Mouse (Mus musculus): ENCODE data around the gene Ass1.

The Ass1 gene

DNA sequence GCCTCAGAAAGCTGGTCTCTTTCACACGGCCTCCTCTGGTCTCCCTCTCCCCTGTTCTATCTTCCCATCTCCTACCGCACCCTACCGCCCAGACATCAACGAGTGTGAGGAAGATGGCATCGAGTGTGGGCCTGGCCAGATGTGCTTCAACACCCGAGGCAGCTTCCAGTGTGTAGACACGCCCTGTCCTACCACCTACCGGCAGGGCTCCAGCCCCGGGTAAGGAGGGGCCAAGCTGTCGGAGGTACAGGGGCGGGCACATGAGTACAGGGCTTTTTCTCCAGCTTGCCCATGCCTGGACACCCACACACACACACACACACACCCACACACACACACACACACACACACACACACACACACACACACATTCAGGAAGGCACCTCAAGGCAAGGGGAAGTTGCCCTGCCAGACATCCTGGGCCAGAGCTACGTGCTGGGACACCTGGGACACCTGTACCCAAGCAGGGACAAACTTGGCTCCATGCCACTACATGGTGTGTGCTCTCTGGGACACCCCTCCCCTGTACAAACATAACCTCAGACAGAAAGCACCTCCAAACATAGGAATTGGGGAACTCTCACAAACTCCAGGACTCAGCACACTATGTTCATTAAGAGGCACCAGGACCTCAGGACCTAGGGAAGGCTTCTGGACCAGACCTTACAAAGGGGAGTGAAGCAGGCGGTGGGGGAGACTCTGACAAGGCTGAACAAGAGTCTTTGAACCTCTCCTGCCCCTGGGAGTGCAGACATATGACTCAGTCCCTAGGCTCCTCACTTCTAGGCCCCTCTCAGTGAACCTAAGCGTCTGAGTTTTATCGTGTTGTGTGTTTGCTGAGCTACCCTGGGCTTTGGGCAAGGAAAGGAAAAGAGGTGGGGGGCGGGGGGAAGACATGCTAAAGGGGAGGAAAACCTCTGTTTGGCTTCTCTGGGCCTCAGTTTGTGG, 10.7 kb upstream of the Ass1 start:
- no peak for DNase-seq (ENCODE audit: low read depth, low spot score)

DNA sequence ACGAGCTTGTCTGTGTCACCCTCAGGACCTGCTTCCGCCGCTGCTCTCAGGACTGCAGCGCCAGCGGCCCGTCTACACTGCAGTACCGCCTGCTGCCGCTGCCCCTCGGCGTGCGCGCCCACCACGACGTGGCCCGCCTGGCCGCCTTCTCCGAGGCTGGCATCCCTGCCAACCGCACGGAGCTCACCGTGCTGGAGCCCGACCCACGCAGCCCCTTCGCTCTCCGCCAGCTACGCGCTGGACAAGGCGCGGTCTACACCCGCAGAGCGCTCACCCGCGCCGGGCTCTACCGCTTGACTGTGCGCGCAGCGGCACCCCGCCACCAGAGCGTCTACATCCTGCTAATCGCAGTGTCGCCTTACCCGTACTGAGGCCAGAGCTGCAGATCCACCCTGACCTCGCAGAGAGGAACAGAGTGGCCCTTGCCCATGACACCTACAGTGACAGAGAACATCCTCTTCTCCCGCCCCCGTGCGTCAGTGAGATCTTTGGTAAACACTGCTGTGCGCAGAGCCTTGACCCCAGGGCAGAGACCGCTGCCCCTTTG, 9.9 kb upstream of the Ass1 start:
- DNase-seq (ENCODE audit: low read depth, low spot score), result peak; percentile 64

DNA sequence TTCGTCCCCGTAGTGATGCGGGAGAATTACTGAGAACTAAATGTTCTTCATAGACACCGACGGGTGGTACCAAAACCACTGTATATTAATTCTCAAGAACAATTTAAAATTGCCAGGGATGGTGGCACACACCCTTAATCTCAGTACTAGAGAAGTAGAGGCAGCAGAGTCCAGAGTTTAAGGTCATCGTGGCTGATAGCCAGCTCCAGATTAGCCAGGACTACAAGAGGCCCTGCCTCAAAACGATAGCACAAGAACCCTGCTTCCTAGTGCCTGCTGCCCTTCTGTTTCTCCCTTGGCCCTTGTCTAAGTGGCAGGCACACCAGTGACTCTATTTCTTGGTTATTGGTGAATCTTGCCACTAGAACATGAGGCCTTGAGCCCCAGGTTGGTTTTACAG, 9.1 kb upstream of the Ass1 start:
- no peak for DNase-seq (ENCODE audit: low read depth, low spot score)

DNA sequence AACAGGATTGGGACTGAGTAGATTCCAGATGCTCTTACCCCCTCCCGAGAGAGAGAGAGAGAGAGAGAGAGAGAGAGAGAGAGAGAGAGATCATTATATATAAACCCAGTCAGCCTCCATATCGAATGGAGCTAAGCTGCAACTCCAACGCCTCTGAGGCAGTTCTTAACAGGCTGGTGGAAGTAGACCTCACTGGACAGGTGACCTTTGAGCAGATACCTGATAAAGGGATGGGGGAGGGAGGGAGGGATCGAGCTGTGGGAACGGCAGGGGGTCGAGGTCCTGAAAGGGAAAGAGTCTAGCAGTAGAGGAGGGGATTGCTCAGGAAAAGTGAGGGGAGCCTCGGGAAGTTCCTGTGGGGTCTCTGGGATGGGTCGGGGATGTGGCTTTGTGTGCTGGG, 8.0 kb upstream of the Ass1 start:
- no peak for DNase-seq (ENCODE audit: low read depth, low spot score)

DNA sequence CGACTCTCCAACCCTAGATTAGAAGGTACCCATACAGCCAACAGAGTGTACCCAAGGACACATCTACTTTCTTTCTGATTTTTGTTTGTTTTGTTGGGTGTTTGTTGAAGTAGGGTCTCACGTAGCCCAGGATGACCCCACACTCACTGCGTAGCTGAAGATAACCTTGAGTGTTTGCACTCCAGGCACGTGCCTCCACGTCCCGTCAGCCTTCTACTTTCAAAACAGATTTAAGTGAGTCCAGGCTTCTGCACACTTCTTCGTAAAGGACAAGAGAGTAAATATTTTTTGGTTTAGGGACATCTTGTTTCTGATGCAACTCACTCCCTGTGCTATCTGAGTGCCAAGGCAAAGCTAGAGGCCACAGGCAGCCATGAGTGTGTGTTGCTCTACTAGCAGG, 6.8 kb upstream of the Ass1 start:
- no peak for DNase-seq (ENCODE audit: low read depth, low spot score)

DNA sequence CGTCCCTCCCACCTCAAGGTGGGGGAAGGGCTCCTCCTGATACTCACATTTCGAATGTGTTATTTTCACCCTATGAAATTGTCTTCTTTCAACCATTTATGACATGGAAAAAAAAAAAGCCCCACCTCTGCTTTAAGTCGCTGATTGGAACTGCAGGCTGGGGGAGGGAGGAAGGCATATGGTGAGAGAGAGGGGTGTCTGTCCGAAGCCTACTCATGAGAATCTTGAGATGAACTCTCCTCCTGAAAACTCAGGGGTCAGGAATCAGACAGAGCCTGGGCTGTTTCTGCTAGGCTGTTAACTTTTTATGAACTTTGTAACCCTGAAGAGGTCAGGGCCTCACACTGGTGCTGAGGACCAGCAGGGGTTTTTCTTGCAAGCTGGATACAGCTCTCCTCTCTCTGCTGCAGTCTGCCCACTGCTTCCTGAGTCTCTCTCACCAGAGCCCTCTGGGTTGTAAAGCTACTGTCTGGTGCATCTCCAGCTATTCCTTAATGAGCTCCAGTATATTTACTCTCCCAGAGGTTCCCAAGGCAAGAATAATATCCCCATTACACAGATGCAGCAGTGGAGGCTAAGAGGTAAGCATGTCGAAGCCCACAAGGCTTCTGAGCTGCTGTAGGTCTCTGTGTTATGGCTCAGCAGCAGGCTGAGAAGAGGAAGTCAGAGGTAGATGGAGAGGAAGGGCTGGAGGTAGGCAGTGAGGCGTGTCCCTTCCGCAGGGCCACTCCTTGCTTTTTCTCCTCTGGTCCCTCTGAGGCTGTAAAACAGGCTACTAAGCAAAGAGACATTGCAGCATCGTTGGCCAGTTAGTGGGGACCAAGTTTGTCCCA, 6.1 kb upstream of the Ass1 start:
- DNase-seq (ENCODE audit: low read depth, low spot score), result no peak

DNA sequence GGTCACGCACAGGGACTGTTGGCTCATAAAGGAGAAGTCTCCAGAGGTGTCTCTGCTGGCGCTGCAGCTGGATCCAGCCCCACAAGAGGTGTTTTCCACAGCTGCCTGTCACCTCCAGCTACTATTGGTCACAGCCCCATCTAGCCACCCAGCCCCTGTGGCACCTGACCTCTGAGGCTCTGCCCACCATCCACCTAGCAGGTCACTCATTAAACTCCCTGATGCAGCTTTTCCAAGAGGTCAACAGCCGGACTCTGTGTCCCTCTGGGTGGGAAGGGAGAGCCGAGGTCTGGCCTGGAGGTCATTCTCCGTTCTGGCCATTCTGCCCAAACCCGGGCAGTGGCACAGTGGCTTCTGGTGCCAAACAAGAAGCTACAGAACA, 5.5 kb upstream of the Ass1 start:
- no peak for DNase-seq (ENCODE audit: low read depth, low spot score)

DNA sequence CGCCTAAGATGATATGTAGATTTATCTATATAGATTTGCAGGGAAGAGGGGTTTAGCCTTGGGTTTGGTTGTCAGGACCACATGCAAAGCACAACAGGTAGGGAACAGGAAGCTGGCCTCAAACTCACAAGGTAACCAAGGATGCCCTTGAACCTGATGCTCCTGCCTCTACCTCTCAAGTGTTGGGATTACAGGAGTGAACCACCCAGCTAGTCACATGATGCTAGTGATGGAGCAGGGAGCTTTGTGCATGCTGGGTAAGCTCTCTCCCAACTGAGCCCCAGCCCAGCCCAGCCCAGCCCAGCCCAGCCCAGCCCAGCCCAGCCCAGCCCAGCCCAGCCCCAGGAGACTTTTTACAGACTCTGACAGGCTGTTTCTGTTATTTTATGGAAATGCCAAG, 2.5 kb upstream of the Ass1 start:
- DNase-seq (ENCODE audit: low read depth, low spot score), result no peak

DNA sequence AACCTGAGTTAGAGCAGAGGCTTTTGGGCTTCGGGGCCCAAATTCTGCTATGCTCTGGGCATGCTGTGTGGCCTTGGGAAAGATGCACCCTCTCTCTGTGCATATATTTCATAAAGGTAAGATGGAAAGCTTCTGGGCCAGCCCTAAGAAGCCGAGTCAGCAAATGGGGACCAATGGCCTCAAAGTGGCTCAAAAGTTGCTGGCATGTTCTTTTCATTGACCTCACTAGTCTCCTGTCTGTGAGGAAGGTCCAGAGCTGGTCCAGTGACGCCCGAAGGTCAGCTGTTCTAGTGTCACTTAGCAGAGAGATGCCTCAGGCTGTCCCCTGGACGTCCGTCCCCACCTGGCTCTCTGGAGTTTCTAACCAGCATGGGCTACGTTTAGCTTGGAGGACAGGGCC, 1.1 kb upstream of the Ass1 start:
- DNase-seq (ENCODE audit: low read depth, low spot score), result no peak

DNA sequence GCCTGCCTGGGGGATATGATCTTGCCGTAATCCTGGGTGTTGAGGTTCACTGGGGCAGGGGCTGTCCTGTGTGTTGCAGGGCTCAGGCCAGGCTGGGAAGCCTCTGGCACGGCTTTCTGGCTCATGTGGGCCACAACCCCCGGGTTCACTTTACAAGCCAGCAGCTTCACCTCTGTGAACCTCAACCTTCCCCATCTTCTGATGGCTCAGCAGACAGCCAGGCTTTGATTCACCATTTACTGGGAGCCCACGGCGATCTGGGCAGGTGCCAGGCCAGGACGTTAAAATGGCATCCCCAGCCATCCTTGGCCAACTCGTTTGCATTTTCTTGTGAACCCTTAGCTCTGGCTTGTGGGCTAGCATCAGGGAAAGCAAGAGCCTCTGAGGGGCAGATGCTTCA, 527 bp upstream of the Ass1 start:
- DNase-seq (ENCODE audit: low read depth, low spot score), result no peak

DNA sequence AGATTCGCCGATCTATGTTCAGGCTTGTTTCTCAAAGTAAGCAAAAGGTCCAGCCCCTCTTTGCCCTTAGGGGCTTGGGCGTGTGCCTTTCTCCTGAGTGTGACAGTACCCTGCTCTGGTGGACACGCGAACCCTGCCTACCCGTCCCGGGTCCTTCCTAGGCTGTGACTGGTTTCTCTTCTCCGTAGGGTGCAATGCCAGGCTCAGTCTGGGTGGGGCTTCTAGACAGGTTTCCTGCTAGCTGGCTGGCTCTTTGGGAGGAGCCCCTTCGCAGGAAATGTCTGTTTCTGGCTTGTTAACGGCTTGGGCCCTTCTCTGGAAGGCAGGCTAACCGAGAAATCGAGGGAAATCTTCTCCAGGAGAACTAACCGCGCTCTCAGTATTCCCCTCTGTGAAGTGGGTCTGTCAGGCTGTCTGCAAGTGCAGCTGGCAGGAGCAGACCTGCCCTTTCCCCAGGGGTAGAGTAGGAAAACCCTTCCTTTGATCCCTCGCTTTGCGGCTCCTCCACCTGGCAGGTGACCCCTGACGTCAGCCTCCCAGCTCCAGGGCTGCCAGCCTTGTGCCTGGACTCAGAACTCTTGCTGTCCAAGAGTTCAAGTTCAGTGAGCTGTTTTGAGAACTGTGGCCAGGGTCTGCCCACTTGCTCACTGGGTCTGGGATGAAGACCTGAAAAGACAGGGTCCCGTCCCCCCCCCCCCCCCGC, 827 bp downstream of the Ass1 start:
- DNase-seq (ENCODE audit: low read depth, low spot score), result no peak

DNA sequence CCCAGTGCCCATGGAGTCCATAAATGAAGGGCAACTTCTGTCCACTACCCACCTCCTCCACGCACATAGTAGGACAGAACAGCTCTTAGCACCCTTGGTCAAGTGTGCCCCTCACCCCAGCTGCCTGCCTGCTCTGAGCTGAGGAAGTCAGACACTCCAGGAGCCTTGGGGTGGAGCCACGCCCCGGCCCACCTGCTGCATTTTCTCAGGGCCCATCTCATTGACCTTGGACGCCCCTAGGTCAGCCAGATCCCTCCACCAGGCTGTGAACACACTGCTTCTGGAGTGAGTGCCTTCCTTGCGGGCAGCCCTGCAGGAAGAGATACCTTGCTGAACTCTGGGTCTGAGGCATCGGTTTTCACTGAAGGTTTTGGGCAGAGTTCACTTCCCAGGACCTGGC, 1.6 kb downstream of the Ass1 start:
- no peak for DNase-seq (ENCODE audit: low read depth, low spot score)

DNA sequence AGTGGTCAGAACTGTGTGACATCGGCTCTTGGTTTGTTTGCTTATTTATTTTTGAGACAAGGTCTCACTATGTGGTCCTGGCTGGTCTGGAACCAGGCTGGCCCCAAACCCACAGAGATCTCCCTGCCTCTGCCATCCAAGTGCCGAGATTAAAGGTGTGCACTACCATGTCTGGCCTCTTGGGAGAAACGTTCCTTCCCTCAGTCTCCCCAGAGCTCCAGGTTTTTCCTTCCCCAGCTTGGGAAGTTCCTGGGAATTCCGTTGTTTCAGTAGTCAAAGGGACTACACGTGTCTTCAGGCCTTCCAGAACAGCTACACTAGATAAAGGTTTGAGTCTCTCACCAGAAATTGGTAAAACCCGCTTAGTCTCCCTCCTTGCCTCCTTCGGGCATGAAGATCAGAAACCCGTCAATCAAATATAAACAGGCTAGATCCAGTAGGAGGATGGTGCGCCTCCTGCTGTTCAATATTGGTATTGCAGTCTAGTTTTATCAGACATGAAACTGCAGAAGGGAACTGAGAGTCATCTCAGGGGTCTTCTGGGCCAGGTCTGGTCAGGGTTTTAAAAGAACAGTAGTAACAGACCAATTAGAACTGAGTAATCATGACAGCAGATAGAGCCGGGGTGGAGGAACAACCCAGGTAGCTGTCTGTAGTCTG, 2.5 kb downstream of the Ass1 start:
- DNase-seq (ENCODE audit: low read depth, low spot score), result peak; percentile 73

DNA sequence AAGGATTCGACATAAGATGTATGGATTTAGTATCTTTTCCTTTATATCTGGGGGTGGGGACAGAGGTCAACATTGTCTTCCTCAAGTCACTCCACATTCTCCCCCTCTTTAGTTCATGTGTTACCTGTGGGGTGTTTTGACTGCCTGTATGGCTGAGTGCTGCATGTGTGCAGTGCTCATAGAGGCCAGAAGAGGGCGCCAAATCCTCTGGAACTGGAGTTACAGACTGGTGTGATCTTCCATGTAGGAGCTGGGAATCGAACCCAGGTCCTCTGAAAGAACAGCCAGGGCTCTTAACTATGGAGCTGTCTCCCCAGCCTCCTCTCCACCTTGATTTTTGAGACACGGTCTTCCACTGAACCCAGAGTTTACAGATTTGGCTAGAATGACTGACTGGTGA, 3.9 kb downstream of the Ass1 start:
- DNase-seq (ENCODE audit: low read depth, low spot score), result no peak

DNA sequence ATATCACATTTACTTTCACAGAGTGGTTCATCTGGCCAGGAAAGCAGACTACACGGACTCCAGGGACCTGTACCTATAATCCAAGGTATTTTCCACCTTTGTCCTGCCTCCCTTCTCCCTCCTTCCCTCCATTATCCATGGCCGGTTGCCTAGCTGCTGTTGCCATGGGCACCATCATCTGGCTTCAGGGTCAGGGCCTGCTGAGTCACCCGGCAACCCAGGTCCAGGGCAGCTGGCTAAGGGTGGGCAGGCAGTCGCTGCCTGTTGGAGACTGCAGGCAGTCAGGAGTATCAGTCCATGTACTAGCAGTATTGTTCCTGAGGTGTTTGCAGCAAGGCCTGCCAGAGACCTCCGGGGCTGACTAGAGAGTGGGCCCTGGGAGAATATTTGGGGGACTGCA, 4.7 kb downstream of the Ass1 start:
- no peak for DNase-seq (ENCODE audit: low read depth, low spot score)

DNA sequence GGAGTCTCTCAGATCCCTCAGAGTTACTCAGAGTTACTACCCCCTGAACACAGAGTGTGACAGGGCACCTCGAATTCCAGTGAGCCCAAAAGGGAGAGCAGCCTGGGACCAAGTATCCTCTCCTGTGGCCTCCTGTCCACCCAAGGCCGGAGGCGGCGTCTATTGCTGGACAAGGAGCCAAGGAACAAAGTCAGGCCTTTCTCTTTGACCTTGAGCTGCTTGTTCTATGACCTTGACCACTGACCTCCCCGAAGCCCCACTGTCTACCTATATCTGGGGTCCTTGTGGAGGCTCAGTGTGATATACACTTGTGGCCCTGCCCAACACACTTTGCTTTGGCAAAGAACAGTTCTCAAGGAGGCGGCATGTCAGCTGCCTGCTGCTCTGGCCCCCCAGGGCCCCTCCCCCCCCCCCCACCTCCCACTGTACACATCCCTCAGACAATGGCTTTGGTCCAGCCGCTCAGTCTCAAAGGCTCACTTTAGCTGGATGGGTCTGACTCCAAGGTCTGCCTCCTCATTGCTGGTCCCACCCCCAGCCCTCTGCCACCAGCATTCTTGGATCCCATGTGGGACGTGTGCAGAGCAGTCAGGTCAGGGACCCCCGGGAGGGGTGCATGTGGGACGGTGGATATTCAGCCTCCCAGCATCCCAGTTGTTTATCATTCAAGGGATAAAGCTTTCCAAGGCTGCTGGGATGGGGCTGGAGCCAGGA, 6.3 kb downstream of the Ass1 start:
- DNase-seq (ENCODE audit: low read depth, low spot score), result no peak

DNA sequence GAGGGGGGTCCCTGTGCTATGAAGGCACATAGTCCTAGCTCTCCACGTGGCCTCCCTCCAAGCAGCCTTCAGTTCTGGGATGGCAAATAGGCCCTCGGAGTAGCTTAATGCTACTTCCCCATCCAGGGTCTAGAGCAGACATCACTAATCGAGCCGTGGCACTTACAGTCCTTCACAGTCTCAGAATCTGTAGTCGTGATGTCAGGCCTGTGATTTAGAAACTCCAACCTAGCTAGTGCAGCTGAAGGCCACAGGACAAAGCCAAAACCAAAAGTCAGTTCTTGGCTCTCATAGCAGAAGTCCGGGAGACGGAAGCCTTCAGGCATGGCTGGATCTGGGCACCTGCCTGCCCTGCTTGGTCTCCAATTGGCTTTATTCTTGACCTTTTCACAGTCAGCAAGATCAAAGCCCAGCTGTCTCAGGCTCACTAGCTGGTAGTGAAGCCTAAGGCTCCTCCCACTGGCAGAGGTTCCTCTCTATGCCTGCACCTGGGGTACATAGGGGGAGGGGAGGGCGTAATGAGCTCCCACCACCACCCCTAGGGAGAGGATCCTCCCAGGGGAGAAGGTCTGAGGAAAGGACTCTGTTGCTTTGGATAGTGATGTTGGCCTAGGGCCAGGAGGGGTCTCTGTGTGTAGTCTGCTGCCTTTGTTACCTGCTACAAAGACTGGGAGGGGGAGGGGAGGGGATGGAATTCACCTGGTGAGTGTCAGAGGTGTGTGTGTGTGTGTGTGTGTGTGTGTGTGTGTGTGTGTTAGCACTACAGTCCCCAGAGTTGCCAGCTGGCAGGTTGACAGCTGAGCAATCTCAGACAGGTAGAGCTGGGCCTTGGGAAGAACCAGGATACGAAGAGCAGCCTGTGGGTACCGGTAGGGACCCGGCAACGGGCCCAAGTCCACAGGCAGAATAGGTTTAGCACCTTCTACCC, 7.5 kb downstream of the Ass1 start:
- DNase-seq (ENCODE audit: low read depth, low spot score), result no peak

DNA sequence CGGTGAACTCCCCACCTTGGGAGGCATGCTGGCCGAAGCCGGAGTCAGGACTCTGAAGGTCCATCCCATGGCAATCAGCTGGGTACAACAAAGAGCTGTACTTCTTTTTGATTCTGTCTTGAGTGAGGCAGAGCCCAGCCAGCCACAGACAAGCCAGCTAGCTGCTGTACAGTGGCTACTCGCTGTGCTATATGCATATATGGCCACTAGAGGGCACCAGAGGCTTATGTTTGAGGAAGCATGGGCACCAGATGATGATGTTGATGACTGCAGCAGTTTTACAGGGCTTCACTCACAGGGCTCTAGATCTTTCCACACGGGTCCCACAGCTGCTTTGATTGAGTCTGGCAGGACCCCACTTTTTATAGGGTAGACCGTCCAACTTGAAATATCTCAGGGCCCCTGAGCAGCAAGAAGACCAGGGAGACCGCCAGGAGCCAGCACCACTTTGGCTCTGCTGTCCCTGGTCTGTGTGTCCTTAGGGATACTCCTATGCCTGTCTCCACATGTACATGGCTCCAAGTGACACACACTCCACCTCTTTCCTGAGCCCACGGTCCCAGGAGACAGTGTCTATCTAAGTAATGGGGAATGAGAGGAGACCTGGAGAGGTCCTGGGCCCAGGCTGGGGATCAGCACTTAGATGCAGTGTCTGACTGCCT, 13.0 kb downstream of the Ass1 start:
- DNase-seq (ENCODE audit: low read depth, low spot score), result peak; percentile 92

DNA sequence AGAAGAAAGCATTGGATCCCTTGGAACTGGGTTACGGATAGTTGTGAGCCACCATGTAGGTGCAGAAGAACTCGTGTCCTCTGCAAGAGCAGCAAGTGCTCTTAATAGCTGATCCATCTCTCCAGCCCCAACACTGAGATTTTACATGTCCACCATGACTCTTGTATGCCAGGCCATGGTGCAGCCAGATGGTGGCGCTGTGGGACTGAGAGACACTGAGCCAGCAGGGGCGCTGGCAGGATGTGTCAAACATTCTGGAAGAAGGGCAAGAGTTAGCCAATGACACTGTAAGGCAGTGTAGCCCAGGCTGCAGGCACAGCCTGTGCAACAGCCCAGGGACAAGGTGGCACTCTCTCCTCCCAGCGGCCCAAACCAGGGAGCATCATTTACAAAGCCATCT, 14.2 kb downstream of the Ass1 start:
- DNase-seq (ENCODE audit: low read depth, low spot score), result peak; percentile 90

Measured in mesoderm, embryonic 11.5 days (tissue).